Mouse (Mus musculus): ENCODE results near the gene Polr1a. TPM values are rescaled to one million over a fixed set of nuclear protein-coding genes. Genes with fewer than 3 reads are reported as not detected.

The Polr1a gene
- polyA plus RNA-seq, 2 experiments = 9.4 to 10.6 TPM

DNA sequence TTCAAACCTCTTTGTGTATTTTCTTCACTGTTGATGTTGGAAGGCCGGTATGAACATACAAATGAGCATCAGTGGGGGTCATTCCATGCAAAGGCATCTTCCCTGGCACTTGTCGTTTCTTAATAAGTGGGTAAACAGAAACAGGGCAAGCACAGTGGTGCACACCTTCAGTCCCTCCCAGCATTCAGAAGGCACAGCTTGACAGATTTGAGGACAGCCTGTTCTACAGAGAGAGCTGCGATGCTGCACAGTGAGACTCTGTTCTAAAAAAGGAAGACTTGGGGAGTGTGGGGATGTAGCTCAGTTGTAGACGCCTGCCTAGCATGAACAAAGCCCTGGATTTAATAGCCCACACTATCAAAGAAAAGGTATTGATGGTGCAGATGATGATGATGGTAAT is 105.2 kb downstream of the Polr1a start:
- Histone ChIP-seq H3K9ac (replicated peaks) (no peak overlapping the region), H3K27ac (no peak overlapping the region), H3K36me3 (replicated peaks; ENCODE audit: control insufficient read depth, insufficient read depth, low read depth) (no peaks in the 10 kb centered on the region), H3K27me3 (ENCODE audit: control insufficient read depth, insufficient read depth, low read length) (no peaks in the 10 kb centered on the region), H3K4me1 (replicated peaks; ENCODE audit: control insufficient read depth in 2 of 2, insufficient read depth in 2 of 2, low read length in 1 of 2) (no peaks in the 10 kb centered on the region), H3K4me3 (ENCODE audit: insufficient read depth in 1 of 2, low read depth in 2 of 2, low read length in 2 of 2) (no peak overlapping the region), H3K9me3 (ENCODE audit: control insufficient read depth, low read length) (no peaks in the 10 kb centered on the region), H3K4me2 (ENCODE audit: low read depth) (no peak overlapping the region)
- ATAC-seq (ENCODE audit: insufficient read depth) = no peak
- 53% methylated on average over 4 of the region's 4 CpGs for WGBS (ENCODE audit: insufficient replicate concordance)
- TF ChIP-seq CTCF (IDR thresholded peaks at IDR 0.05; ENCODE audit: low read depth) = no peak
- no peak for TF ChIP-seq EP300 (IDR thresholded peaks at IDR 0.05; ENCODE audit: low read depth)
- no peak for DNase-seq (ENCODE audit: low read depth in 3 of 3, low spot score in 3 of 3)

DNA sequence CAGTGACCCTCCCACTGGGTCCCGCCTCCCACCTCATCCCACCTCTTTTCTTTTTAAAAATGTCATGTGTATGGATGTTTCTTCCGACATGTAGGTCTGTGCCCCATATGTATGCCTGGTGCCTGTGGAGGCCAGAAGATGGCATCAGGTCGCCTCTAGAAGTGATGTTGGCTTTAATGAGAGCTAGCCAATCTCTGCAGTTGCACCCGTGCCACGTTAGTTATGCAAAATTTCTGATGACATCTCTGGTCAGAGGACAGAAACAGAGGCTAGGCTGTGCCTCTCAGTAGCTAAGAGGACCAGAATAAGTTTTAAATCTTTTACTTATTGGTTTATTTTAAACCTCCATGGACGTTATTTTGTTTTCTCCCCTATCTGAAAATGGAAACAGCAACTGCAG is 109.2 kb downstream of the Polr1a start:
- WGBS (ENCODE audit: insufficient replicate concordance) = 53% methylated on average over 6 of the region's 6 CpGs
- no peaks in the 10 kb centered on the region for H3K36me3 ChIP-seq (replicated peaks; ENCODE audit: control insufficient read depth, insufficient read depth, low read depth)
- H3K4me1 ChIP-seq (replicated peaks; ENCODE audit: control insufficient read depth in 2 of 2, insufficient read depth in 2 of 2, low read length in 1 of 2) = no peaks in the 10 kb centered on the region
- no peaks in the 10 kb centered on the region for H3K27me3 ChIP-seq (ENCODE audit: control insufficient read depth, insufficient read depth, low read length)
- no peak for DNase-seq (ENCODE audit: low read depth in 3 of 3, low spot score in 3 of 3)
- H3K4me3 ChIP-seq (ENCODE audit: insufficient read depth in 1 of 2, low read depth in 2 of 2, low read length in 2 of 2) = no peak overlapping the region
- no peak overlapping the region for H3K27ac ChIP-seq
- H3K9me3 ChIP-seq (ENCODE audit: control insufficient read depth, low read length) = no peaks in the 10 kb centered on the region
- TF ChIP-seq EP300 (IDR thresholded peaks at IDR 0.05; ENCODE audit: low read depth) (no peak), CTCF (IDR thresholded peaks at IDR 0.05; ENCODE audit: low read depth) (0 out of 2 replicates have a peak, but pooled peaks have one; percentile 10)
- no peak for ATAC-seq (ENCODE audit: insufficient read depth)
- no peak overlapping the region for H3K9ac ChIP-seq (replicated peaks)
- H3K4me2 ChIP-seq (ENCODE audit: low read depth) = no peak overlapping the region

DNA sequence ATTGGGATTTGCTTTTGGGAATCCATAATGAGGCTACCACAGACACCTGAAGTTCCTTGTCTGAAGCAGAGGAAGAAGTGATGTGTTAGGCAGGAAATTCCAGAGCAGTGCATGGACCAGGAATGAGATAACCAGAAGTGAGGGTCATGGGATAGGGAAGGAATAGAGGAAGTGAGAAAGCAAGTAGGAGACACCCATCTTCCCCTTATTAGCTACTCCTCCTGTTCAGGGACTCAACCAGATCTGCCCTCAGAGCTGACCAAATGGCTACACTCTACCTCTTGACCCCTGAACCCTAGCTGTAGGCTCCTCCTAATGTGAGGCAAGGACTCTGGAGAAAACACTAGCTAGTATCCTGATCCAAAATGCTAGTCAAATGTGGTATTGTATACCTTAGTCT is 116.6 kb downstream of the Polr1a start:
- Histone ChIP-seq H3K4me3 (ENCODE audit: insufficient read depth in 1 of 2, low read depth in 2 of 2, low read length in 2 of 2) (no peak overlapping the region), H3K9me3 (ENCODE audit: control insufficient read depth, low read length) (no peaks in the 10 kb centered on the region), H3K4me1 (replicated peaks; ENCODE audit: control insufficient read depth in 2 of 2, insufficient read depth in 2 of 2, low read length in 1 of 2) (peaks cover 0 to 13% of the 10 kb centered on the region in 2 experiments; a peak in 2 of 4 replicates), H3K27me3 (ENCODE audit: control insufficient read depth, insufficient read depth, low read length) (no peaks in the 10 kb centered on the region; the same call in 1 of the 2 replicates), H3K9ac (replicated peaks) (no peak overlapping the region), H3K27ac (no peak overlapping the region), H3K36me3 (replicated peaks; ENCODE audit: control insufficient read depth, insufficient read depth, low read depth) (no peaks in the 10 kb centered on the region), H3K4me2 (ENCODE audit: low read depth) (no peak overlapping the region)
- no peak for DNase-seq (ENCODE audit: low read depth in 3 of 3, low spot score in 3 of 3)
- no peak for ATAC-seq (ENCODE audit: insufficient read depth)
- TF ChIP-seq EP300 (IDR thresholded peaks at IDR 0.05; ENCODE audit: low read depth) (no peak), CTCF (IDR thresholded peaks at IDR 0.05; ENCODE audit: low read depth) (no peak)

- no peak overlapping the region for H3K4me2 ChIP-seq (ENCODE audit: low read depth)
- TF ChIP-seq EP300 (IDR thresholded peaks at IDR 0.05; ENCODE audit: low read depth) = no peak
- TF ChIP-seq CTCF (IDR thresholded peaks at IDR 0.05; ENCODE audit: low read depth) = no peak
- no peak overlapping the region for H3K27ac ChIP-seq
- no peak overlapping the region for H3K4me3 ChIP-seq (ENCODE audit: insufficient read depth in 1 of 2, low read depth in 2 of 2, low read length in 2 of 2)
- DNase-seq (ENCODE audit: low read depth in 3 of 3, low spot score in 3 of 3) (no peak), ATAC-seq (ENCODE audit: insufficient read depth) (no peak)
- WGBS (ENCODE audit: insufficient replicate concordance) = 61% methylated on average over 1 of the region's 1 CpGs
- H3K9ac ChIP-seq (replicated peaks) = no peak overlapping the region
- H3K36me3 ChIP-seq (replicated peaks; ENCODE audit: control insufficient read depth, insufficient read depth, low read depth) = no peaks in the 10 kb centered on the region
- peaks cover 0 to 13% of the 10 kb centered on the region in 2 experiments; a peak in 2 of 4 replicates for H3K4me1 ChIP-seq (replicated peaks; ENCODE audit: control insufficient read depth in 2 of 2, insufficient read depth in 2 of 2, low read length in 1 of 2)
- H3K27me3 ChIP-seq (ENCODE audit: control insufficient read depth, insufficient read depth, low read length) = no peaks in the 10 kb centered on the region; the same call in 1 of the 2 replicates
- no peaks in the 10 kb centered on the region for H3K9me3 ChIP-seq (ENCODE audit: control insufficient read depth, low read length)
Measured at GRCm38 (mm10) chr6:72028079-72028478, 119.2 kb downstream of the Polr1a start.

DNA sequence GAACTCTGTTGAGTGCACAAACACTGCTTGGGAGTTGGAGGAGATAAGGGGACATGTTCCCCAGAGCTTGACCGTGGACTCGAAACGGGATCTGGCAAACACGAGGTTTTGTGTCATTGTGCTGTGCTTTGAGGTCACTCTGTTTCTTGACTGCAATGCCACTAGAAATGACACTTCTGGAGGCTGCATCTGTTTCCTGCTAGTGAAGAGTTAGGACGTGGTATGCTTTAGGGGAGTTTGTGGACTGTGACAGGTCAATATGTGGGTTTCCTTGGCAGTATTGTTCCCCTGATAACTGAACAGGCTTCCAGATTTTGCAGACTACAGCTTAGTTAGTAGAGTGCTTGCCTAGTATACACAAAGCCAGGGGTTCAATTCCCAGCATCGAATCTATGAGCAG is 120.8 kb downstream of the Polr1a start:
- no peaks in the 10 kb centered on the region for H3K36me3 ChIP-seq (replicated peaks; ENCODE audit: control insufficient read depth, insufficient read depth, low read depth)
- ATAC-seq (ENCODE audit: insufficient read depth) (no peak), DNase-seq (ENCODE audit: low read depth in 3 of 3, low spot score in 3 of 3) (no peak)
- H3K4me3 ChIP-seq (ENCODE audit: insufficient read depth in 1 of 2, low read depth in 2 of 2, low read length in 2 of 2) = no peak overlapping the region
- no peak for TF ChIP-seq CTCF (IDR thresholded peaks at IDR 0.05; ENCODE audit: low read depth)
- no peak for TF ChIP-seq EP300 (IDR thresholded peaks at IDR 0.05; ENCODE audit: low read depth)
- no peak overlapping the region for H3K27ac ChIP-seq
- H3K4me2 ChIP-seq (ENCODE audit: low read depth) = no peak overlapping the region
- H3K4me1 ChIP-seq (replicated peaks; ENCODE audit: control insufficient read depth in 2 of 2, insufficient read depth in 2 of 2, low read length in 1 of 2) = peaks cover 0 to 13% of the 10 kb centered on the region in 2 experiments; a peak in 2 of 4 replicates
- no peaks in the 10 kb centered on the region for H3K9me3 ChIP-seq (ENCODE audit: control insufficient read depth, low read length)
- H3K27me3 ChIP-seq (ENCODE audit: control insufficient read depth, insufficient read depth, low read length) = no peaks in the 10 kb centered on the region; the same call in 1 of the 2 replicates
- H3K9ac ChIP-seq (replicated peaks) = no peak overlapping the region
- 10% methylated on average over 6 of the region's 6 CpGs for WGBS (ENCODE audit: insufficient replicate concordance)

Other genes starting within 250 kb of the Polr1a start
- gene Reep1, start 201.5 kb upstream of the Polr1a start, polyA plus RNA-seq (2012; rRNA removed) = 1.9 TPM in 2 replicates
- gene Reep1, start 201.5 kb upstream of the Polr1a start, polyA plus RNA-seq (2014; fragmentation: Nextera tagmentation; extraction: Ambion mirVana) = 2.6 and 3.0 TPM in 2 replicates
- 6.0 and 11.6 TPM in 2 replicates for gene Mrpl35, start 82.1 kb upstream of the Polr1a start, polyA plus RNA-seq (2012; rRNA removed)
- 70.5 and 71.5 TPM in 2 replicates for gene Mrpl35, start 82.1 kb upstream of the Polr1a start, polyA plus RNA-seq (2014; fragmentation: Nextera tagmentation; extraction: Ambion mirVana)
- gene Immt, start 77.7 kb upstream of the Polr1a start, polyA plus RNA-seq (2012; rRNA removed) = 43.4 and 47.0 TPM in 2 replicates
- 132 and 133 TPM in 2 replicates for gene Immt, start 77.7 kb upstream of the Polr1a start, polyA plus RNA-seq (2014; fragmentation: Nextera tagmentation; extraction: Ambion mirVana)
- 20.1 and 29.4 TPM in 2 replicates for gene Ptcd3, start 303 bp upstream of the Polr1a start, polyA plus RNA-seq (2012; rRNA removed)
- 55.6 and 61.3 TPM in 2 replicates for gene Ptcd3, start 303 bp upstream of the Polr1a start, polyA plus RNA-seq (2014; fragmentation: Nextera tagmentation; extraction: Ambion mirVana)
- gene St3gal5, start 188.5 kb downstream of the Polr1a start, polyA plus RNA-seq (2012; rRNA removed) = 94.7 and 121 TPM in 2 replicates
- gene St3gal5, start 188.5 kb downstream of the Polr1a start, polyA plus RNA-seq (2014; fragmentation: Nextera tagmentation; extraction: Ambion mirVana) = 123 and 139 TPM in 2 replicates